In the genomic region with DNA sequence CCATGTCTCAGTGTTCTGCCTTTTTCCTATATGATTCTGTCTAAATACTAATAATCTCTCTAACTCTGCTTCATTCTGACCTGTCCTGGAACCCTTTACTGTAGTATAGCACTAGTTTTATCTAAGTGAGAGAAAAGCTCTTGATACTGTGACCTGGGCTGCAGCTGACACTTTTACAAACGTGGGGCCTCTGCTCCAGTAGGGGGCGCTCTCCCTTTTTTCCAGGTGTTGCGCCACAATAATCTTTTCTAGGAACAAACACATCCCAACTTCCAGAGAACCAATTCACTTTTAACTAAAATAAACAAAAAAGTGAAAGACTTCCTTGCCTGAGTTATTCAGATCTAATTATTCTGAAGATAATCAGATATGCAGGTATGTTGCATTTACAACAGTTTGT, we compare ENCODE assay signal across 14 mouse cellular contexts.
A peak's percentile ranks its signal among the peaks of the same experiment; 100 is the strongest.
DNase-seq lines count a peak whose midpoint lies in the region; ATAC-seq and TF ChIP-seq lines count a peak whose summit lies in the region.
"Had no signal": no experiment of that assay in that cellular context is flagged by ENCODE, and none has a peak within 500 bp of the region (broad histone marks: within the 10 kb centered on the region; RNA-seq: fewer than 3 reads in every experiment).

No protein-coding gene starts in this region.

- H3K9ac ChIP-seq in kidney, embryonic 16.5 days (replicated peaks; ENCODE audit: low read length): no peak overlapping the region
- no peak overlapping the region for H3K9ac ChIP-seq in stomach, postnatal 0 days (ENCODE audit: low read length)
- no peak overlapping the region for H3K9ac ChIP-seq in midbrain, embryonic 13.5 days (replicated peaks)
- H3K9ac ChIP-seq: intestine, embryonic 15.5 days; lung, embryonic 14.5 days had no signal

- TF ChIP-seq EP300 in stomach, postnatal 0 days (optimal IDR thresholded peaks at IDR 0.05): no peak

- no peaks in the 10 kb centered on the region for H3K27me3 ChIP-seq in kidney, embryonic 16.5 days (ENCODE audit: insufficient read depth, low read length)
- H3K27me3 ChIP-seq in stomach, postnatal 0 days (ENCODE audit: control insufficient read depth, insufficient read depth, low read length): no peaks in the 10 kb centered on the region
- H3K27me3 ChIP-seq in midbrain, embryonic 13.5 days: no peaks in the 10 kb centered on the region
- H3K27me3 ChIP-seq: intestine, embryonic 15.5 days had no signal

- no peak for ATAC-seq in kidney, embryonic 16.5 days (ENCODE audit: low FRiP score, low TSS enrichment)
- ATAC-seq in stomach, postnatal 0 days (ENCODE audit: low FRiP score, low TSS enrichment): no peak
- ATAC-seq in midbrain, embryonic 13.5 days: no peak
- ATAC-seq: forebrain, embryonic 16.5 days; intestine, embryonic 15.5 days had no signal

- H3K4me1 ChIP-seq in kidney, embryonic 16.5 days (ENCODE audit: insufficient read depth, low read length): no peaks in the 10 kb centered on the region
- H3K4me1 ChIP-seq in stomach, postnatal 0 days (replicated peaks; ENCODE audit: control insufficient read depth, insufficient read depth): no peaks in the 10 kb centered on the region
- no peaks in the 10 kb centered on the region for H3K4me1 ChIP-seq in midbrain, embryonic 13.5 days (replicated peaks)
- H3K4me1 ChIP-seq: intestine, embryonic 15.5 days had no signal

- H3K4me2 ChIP-seq in kidney, embryonic 16.5 days (replicated peaks; ENCODE audit: low read depth, low read length): no peak overlapping the region
- no peak overlapping the region for H3K4me2 ChIP-seq in stomach, postnatal 0 days (replicated peaks; ENCODE audit: low read depth)
- no peak overlapping the region for H3K4me2 ChIP-seq in midbrain, embryonic 13.5 days (replicated peaks)
- H3K4me2 ChIP-seq: intestine, embryonic 15.5 days; lung, embryonic 14.5 days had no signal

- no peak overlapping the region for H3K4me3 ChIP-seq in kidney, embryonic 16.5 days (ENCODE audit: low read length)
- H3K4me3 ChIP-seq in stomach, postnatal 0 days (ENCODE audit: low read depth, low read length): no peak overlapping the region
- no peak overlapping the region for H3K4me3 ChIP-seq in midbrain, embryonic 13.5 days (replicated peaks)
- H3K4me3 ChIP-seq: intestine, embryonic 15.5 days had no signal

- H3K36me3 ChIP-seq in kidney, embryonic 16.5 days (ENCODE audit: insufficient read depth, low read length): no peaks in the 10 kb centered on the region
- no peaks in the 10 kb centered on the region for H3K36me3 ChIP-seq in stomach, postnatal 0 days (ENCODE audit: control insufficient read depth, insufficient read depth, low read length)
- H3K36me3 ChIP-seq in midbrain, embryonic 13.5 days: no peaks in the 10 kb centered on the region
- H3K36me3 ChIP-seq: intestine, embryonic 15.5 days had no signal

- 50% methylated on average over 3 of the region's 3 CpGs for WGBS in kidney, embryonic 16.5 days
- WGBS in stomach, postnatal 0 days: 35% methylated on average over 3 of the region's 3 CpGs
- 41% methylated on average over 3 of the region's 3 CpGs for WGBS in midbrain, embryonic 13.5 days

- no peak overlapping the region for H3K27ac ChIP-seq in kidney, embryonic 16.5 days (ENCODE audit: low read length)
- H3K27ac ChIP-seq in stomach, postnatal 0 days (replicated peaks): no peak overlapping the region
- no peak overlapping the region for H3K27ac ChIP-seq in midbrain, embryonic 13.5 days
- H3K27ac ChIP-seq: intestine, embryonic 15.5 days had no signal

- peak; percentile 42 for TF ChIP-seq CTCF in stomach, postnatal 0 days (IDR thresholded peaks at IDR 0.05; ENCODE audit: low read depth)

- no peaks in the 10 kb centered on the region for H3K9me3 ChIP-seq in kidney, embryonic 16.5 days (ENCODE audit: low read length)
- no peaks in the 10 kb centered on the region for H3K9me3 ChIP-seq in stomach, postnatal 0 days (ENCODE audit: control insufficient read depth, low read length)
- H3K9me3 ChIP-seq in midbrain, embryonic 13.5 days: no peaks in the 10 kb centered on the region
- H3K9me3 ChIP-seq: intestine, embryonic 15.5 days had no signal

- DNase-seq in adrenal gland, adult 18-20 months (ENCODE audit: low spot score in 2 of 2): peak; percentile 24 to 36
- DNase-seq in adrenal gland, adult 8-10 months: no peak
- DNase-seq in kidney, postnatal 10 days: peak; percentile 8
- DNase-seq in retina, embryonic 14.5 days (ENCODE audit: low spot score): peak; percentile 13
- DNase-seq in retina, postnatal 1 day: no peak
- no peak for DNase-seq in stomach, postnatal 0 days (ENCODE audit: low spot score)
- DNase-seq: cerebellum, adult 9-10 months; lung, embryonic 14.5 days; right cerebral cortex, postnatal 25 days; thymus, postnatal 25 days had no signal

Comparison
In these comparisons a context has a peak if more than half of its experiments do, and no peak if none do; other contexts are left out.
1. DNase-seq: peak in adrenal gland, adult 18-20 months (2 of 2), kidney, postnatal 10 days (single experiment) and retina, embryonic 14.5 days (single experiment); none in adrenal gland, adult 8-10 months (single experiment), retina, postnatal 1 day (single experiment) and stomach, postnatal 0 days (single experiment).